Mouse (Mus musculus) granulocyte monocyte progenitor cell, adult 5-6 weeks (primary cell): ENCODE measurements around the gene Tle4. TPM values are rescaled to one million over a fixed set of nuclear protein-coding genes. Genes with fewer than 3 reads are reported as not detected.

Source experiments
- ATAC-seq: replicated peaks from 2 replicates; pipeline ENCODE4 v1.8.0; 2016; ENCODE audit warnings: mild to moderate bottlenecking, moderate TSS enrichment, inconsistent platforms; ENCODE audit not compliant: poor library complexity, severe bottlenecking
- total RNA-seq, 2 experiments: library from RNA; stranded (forward) in 1 of 2; stranded (reverse) in 1 of 2; fragments of 200-712, 200-1000 nt in 1 of 2; fragments of >200 nt in 1 of 2; fragmentation: Nextera tagmentation in 1 of 2; gene quantifications; 2 replicates each; pipeline ENCODE4 v1.2.3; 2014 to 2017

Gene Tle4
- total RNA-seq, 2 experiments from 2014 or later, result 16.8 to 25.1 TPM

- ATAC-seq, result no peak
Observed at GRCm38 (mm10) chr19:14534447-14534846, 63.4 kb downstream of the Tle4 start.

DNA sequence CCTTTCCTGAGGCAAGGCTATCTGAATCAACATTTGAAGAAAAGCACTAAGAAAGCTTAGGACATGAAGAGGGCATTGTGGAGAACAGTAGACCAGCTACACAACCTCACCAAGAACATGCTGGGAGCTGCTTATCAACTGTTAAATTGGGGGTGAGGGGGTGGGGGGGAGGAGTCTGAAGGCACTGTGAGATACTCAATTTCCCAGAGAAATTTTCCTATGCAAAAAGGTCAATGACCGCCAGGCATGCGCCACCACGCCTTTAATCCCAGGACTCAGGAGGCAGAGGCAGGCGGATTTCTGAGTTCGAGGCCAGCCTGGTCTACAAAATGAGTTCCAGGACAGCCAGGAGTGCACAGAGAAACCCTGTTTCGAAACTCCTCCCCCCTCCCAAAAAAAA is 65.0 kb downstream of the Tle4 start:
- no peak for ATAC-seq

DNA sequence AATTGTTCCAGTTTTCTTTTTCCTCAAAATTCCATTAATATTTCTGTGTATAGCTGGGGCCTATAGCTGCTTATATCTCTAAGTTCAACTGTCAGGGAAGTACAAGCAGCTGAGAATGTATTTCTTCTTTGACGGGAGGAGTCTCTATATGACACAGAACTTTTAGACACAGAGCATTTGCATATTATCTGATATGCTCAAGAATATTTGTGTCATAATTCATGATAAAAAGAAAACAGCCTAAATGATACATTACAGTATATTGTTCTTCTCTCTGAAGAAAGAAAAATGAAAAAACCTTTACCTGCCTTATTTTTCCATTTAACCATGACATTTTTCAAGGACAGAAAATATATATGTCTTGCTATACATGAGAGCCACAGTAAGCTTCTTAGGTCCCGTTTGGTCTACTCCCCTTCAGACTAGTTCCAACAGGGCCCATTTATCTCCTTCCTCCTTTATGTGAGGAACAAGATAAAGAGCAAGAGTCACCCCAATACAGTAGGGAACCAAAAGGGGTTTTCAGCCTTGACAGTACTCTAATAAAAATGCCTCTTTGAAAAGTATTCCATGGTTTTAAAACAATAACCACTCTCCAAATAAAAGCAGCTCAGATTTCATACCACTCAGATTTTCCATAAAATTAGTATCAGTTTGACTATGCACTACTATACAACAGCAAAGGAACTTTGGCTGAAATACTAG is 77.6 kb downstream of the Tle4 start:
- ATAC-seq, result no peak

GRCm38 (mm10) chr19:14519186-14519585 is 78.7 kb downstream of the Tle4 start:
- no peak for ATAC-seq

- no peak for ATAC-seq
Observed at GRCm38 (mm10) chr19:14518438-14519044, 79.3 kb downstream of the Tle4 start.

- no peak for ATAC-seq
Observed at GRCm38 (mm10) chr19:14516420-14516819, 81.4 kb downstream of the Tle4 start.

GRCm38 (mm10) chr19:14508819-14509218 is 89.0 kb downstream of the Tle4 start:
- ATAC-seq, result no peak

GRCm38 (mm10) chr19:14507911-14508310 is 89.9 kb downstream of the Tle4 start:
- ATAC-seq, result no peak

DNA sequence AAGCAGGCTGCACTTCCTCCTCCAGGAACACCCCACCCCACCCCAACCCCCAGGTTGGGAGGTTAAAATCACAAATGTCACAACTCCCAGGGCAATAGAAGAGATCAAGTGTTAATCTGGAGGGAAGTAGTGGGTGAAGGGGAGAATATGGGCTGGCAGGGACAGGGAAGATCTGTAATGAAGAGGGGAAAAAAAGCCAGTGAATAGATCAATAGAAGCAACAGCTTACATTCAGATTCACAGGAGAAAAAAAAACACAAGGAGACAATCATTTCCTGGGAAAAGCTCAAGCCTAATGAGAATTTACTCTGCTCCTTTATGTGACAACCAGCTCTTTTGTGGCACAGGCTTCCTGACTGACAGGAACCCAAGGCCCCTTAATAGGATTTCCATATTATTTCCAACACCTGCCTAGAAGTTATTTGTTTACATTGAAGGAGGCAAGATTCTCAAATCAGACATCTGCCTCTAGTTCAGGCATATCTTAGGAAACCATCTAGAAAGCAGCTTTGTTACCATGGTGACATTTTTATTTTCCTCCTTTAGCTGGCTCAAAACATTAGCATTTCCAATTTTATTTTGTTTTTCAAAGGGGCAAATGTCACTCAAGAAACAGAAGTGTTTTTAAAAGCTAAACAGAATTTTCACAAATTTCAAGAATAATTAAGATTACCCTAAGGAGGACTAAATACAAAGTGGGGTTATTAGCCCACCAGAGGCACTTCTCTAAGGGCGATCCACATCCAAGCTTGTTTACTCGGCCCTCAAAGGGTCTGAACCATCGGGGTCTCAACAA is 90.8 kb downstream of the Tle4 start:
- ATAC-seq, result peak; percentile 37; the same call in 1 of the 2 replicates

DNA sequence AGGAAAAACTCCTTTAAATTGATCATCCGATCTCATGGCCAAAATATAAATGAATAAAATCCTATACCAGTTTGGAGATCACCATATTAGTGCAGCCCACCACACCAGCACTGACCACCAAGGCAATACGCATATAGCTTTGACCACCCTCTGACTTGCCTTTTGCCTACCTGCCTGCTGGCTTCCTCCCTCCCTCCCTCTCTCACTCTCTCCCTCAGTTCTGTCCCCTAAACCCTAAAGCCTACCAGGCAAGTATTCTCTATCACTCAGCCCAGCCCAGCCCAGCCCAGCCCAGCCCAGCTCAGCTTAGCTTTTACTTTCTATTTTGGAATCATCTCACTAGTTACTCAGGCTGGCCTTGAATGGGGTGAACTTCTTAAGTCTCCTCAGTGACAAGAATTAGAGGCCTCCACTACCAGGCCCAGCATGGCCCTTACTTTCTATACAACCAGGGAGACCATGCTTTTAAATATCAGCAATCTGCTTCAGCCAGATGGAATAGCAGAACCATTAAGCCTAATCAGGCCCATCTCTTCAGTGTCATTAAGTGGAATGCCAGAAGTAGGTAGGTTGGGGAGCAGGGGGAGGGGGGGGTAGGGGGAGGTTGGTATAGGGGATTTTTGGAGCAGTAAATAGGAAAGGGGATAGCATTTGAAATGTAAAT is 91.8 kb downstream of the Tle4 start:
- no peak for ATAC-seq

DNA sequence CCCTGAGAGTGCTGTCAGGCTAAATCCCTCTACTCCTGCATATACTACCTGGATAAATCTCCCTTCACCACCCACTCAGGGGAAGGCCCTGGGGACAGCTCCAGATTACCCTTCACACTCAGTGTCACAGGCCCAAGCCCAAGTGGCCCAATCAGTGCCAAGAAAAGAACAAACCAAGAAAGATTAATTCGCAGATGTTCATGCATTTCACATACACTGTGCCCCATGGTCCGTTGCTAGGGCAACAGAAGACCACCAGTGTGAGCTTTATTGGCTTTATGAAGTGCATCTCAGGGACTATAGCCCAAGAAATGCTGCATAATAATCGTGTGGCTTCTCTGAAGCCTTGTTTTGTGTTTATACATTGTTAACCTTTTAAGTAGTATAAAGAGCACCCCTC is 92.5 kb downstream of the Tle4 start:
- no peak for ATAC-seq

DNA sequence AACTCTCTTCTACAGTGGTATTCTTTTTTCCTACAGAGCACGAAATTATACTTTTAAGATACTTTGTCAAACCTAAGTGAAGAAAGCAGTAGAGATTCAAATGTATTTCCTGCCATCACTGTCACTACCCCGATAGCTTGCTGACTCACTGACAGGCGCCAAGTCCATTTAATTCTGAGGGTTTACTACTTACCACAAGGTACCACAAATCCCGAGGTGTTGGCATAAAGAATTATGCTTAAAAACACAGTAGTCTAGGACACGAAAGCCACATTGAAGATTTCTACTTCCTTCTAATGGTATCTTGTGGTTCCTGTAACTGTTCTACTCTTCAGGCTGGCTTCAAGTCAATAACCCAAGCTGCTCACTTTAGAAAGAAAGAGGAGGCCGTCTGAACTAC is 94.0 kb downstream of the Tle4 start:
- ATAC-seq, result peak; percentile 33

GRCm38 (mm10) chr19:14502234-14502633 is 95.6 kb downstream of the Tle4 start:
- no peak for ATAC-seq

DNA sequence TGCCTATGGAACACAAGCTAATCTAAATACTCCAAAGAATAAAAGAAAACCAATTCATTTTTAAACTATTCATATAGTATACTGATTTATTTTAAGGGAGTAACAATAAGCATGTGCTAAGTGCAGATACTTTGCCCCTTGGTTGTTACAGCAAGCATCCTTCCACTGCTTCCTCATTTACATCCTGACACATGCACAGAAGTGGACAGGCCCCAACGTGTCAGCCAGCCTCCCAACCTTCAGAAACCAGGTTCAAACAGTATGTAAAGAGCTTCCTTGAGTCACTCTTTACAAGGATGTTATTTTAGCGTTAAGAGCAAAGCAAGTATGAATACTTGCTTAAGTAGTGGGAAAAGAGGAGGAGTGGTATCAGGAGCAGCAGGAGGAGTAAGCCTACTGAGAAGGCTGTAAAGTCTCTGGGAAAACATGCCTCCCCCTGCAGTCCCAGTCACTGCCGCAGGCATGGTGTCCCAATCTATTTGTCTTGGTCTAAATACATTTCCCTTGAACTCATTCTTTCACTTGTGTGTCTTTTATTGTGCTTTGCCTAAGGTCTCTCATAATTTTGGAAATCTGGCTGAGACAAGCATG is 97.9 kb downstream of the Tle4 start:
- ATAC-seq, result no peak

DNA sequence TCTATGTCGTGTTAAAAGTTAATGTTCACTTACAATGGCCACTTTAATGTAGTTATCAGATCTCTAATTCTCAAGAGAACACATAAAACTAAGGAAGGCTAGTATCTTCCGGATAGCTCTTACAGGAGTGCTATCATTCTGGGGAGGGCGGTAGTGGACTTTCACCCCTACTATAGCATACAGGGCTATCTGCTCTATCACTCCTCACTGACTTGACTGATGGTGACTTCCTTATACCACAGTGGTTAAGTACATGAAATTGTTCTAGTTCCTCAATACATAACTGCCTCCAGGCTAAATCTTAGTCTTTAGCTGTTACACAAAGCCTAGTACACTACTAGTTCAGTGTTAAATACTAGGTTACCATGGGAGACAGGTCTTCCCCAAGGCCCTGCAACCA is 104.8 kb downstream of the Tle4 start:
- ATAC-seq, result peak; percentile 55; the same call in 1 of the 2 replicates

- ATAC-seq, result no peak
Observed at GRCm38 (mm10) chr19:14487180-14487579, 110.7 kb downstream of the Tle4 start.

- no peak for ATAC-seq
Observed at GRCm38 (mm10) chr19:14485176-14485575, 112.7 kb downstream of the Tle4 start.

- no peak for ATAC-seq
Observed at GRCm38 (mm10) chr19:14482562-14483138, 115.2 kb downstream of the Tle4 start.

GRCm38 (mm10) chr19:14481796-14482561 is 115.9 kb downstream of the Tle4 start:
- ATAC-seq, result no peak
